Comparison of ENCODE assay signal across 28 mouse cellular contexts in the genomic region with DNA sequence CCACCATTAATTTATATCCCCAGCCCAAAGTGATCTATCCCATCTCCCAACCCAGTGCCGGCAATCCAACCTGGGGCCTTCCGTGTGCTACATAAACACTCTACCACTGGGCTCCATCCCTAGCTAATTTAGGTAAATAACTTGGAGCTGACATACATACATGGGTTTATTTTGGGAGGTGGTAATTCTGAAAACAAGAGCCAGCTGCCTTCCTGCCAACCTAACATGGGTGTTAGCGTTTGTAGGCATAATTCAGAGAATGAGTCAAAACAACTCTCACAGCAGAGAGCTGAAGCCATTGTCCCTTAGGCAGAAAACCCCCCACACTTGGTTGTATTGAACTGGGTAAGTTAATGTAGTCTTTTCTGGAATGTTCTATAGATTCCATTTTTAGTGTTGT. TPM values are rescaled to one million over a fixed set of nuclear protein-coding genes. Genes with fewer than 3 reads are reported as not detected.
DNase-seq lines count a peak whose midpoint lies in the region; TF ChIP-seq lines count a peak whose summit lies in the region.
"Had no signal": no experiment of that assay in that cellular context is flagged by ENCODE, and none has a peak within 500 bp of the region (broad histone marks: within the 10 kb centered on the region; RNA-seq: fewer than 3 reads in every experiment).

No protein-coding gene starts in this region.

- no peak for DNase-seq in gastrocnemius, adult 2 months
- DNase-seq in gastrocnemius, postnatal 36 days: no peak
- DNase-seq in left cerebral cortex, adult 2 months (ENCODE audit: extremely low spot score in 1 of 2, low spot score in 2 of 2): peak in 1 of 2 experiments; percentile 31
- no peak for DNase-seq in left cerebral cortex, postnatal 4 days
- DNase-seq in brain, adult 2 months (ENCODE audit: low read depth, low spot score): peak; percentile 85
- peak; percentile 29 to 43 for DNase-seq in left cerebral cortex, postnatal 36 days (ENCODE audit: low spot score in 2 of 2)
- no peak for DNase-seq in cerebellum, adult 11-12 months
- DNase-seq: adrenal gland, postnatal 14 days; cerebellum, adult 2 months; cerebellum, postnatal 25 days; heart, postnatal 36 days; kidney, adult 2 months; kidney, postnatal 36 days; layer of hippocampus, postnatal 36 days; lung, embryonic 14.5 days; lung, postnatal 14 days; midbrain, embryonic 14.5 days; retina, postnatal 1 day; thymus, postnatal 14 days had no signal

- no peak for TF ChIP-seq CTCF in gastrocnemius, adult 2 months (IDR thresholded peaks at IDR 0.05)
- no peak for TF ChIP-seq CTCF in left cerebral cortex, adult 2 months (IDR thresholded peaks at IDR 0.05)

- H3K27ac ChIP-seq in gastrocnemius, adult 2 months: peak overlapping the region; percentile 57
- peak overlapping the region; percentile 70 for H3K27ac ChIP-seq in left cerebral cortex, adult 2 months
- H3K27ac ChIP-seq: embryonic facial prominence, embryonic 12.5 days; forebrain, embryonic 15.5 days; hindbrain, embryonic 12.5 days; hindbrain, postnatal 0 days; intestine, embryonic 15.5 days; limb, embryonic 12.5 days; liver, embryonic 15.5 days had no signal

- intact Hi-C loops in gastrocnemius, adult 2 months (cut with DNase I): no loop called here
- intact Hi-C loops in gastrocnemius, postnatal 36 days (cut with DNase I): no loop called here
- intact Hi-C loops in left cerebral cortex, adult 2 months (cut with DNase I): no loop called here
- intact Hi-C loops in left cerebral cortex, postnatal 4 days (cut with DNase I): no loop called here
- intact Hi-C loops in left cerebral cortex, postnatal 36 days (cut with DNase I): loop anchor here (5.0 kb wide), 1 partner anchor 45 kb away; no protein-coding TSS in a partner anchor

- H3K4me3 ChIP-seq in gastrocnemius, adult 2 months: no peak overlapping the region
- no peak overlapping the region for H3K4me3 ChIP-seq in left cerebral cortex, adult 2 months
- H3K4me3 ChIP-seq: embryonic facial prominence, embryonic 12.5 days; forebrain, embryonic 15.5 days; hindbrain, embryonic 12.5 days; intestine, embryonic 15.5 days; limb, embryonic 12.5 days; liver, embryonic 15.5 days had no signal

RNA-seq across cellular contexts. Expression of gene Ppp1r2, which starts 12.6 kb away (rescaled TPM):
- total RNA-seq in gastrocnemius, adult 2 months (2021): 10 to 100 TPM; 78.9 to 89.0 TPM
- total RNA-seq in gastrocnemius, postnatal 36 days (2021): 10 to 100 TPM; 68.7 to 77.1 TPM
- total RNA-seq in left cerebral cortex, adult 2 months (2021): 100 to 1,000 TPM in 1 of 2 experiments, 10 to 100 TPM in 1; 92.8 to 107 TPM
- 10 to 100 TPM; 59.1 to 59.2 TPM for total RNA-seq in left cerebral cortex, postnatal 4 days (2021)
- 100 to 1,000 TPM in 1 of 2 experiments, 10 to 100 TPM in 1; 84.3 to 122 TPM for total RNA-seq in left cerebral cortex, postnatal 36 days (2021)

RNA-seq across cellular contexts. Expression of gene Apod, which starts 26.9 kb away (rescaled TPM):
- 10 to 100 TPM; 34.3 to 42.6 TPM for total RNA-seq in gastrocnemius, adult 2 months (2021)
- 10 to 100 TPM; 15.5 to 31.3 TPM for total RNA-seq in gastrocnemius, postnatal 36 days (2021)
- 100 to 1,000 TPM; 125 to 160 TPM for total RNA-seq in left cerebral cortex, adult 2 months (2021)
- 10 to 100 TPM; 30.6 to 35.9 TPM for total RNA-seq in left cerebral cortex, postnatal 4 days (2021)
- 100 to 1,000 TPM; 143 to 155 TPM for total RNA-seq in left cerebral cortex, postnatal 36 days (2021)
- total RNA-seq: liver, adult 2 months; monocyte, adult 5-6 weeks had no signal

Comparison
In these comparisons a context has a peak if more than half of its experiments do, and no peak if none do; other contexts are left out.
1. DNase-seq: peak in brain, adult 2 months (single experiment) and left cerebral cortex, postnatal 36 days (2 of 2); none in gastrocnemius, adult 2 months (single experiment), gastrocnemius, postnatal 36 days (0 of 2), left cerebral cortex, postnatal 4 days (single experiment) and cerebellum, adult 11-12 months (single experiment).